Mouse (Mus musculus): ENCODE data around the gene Mvb12a. TPM values are rescaled to one million over a fixed set of nuclear protein-coding genes. Genes with fewer than 3 reads are reported as not detected.

Mvb12a gene
- polyA plus RNA-seq, 1 experiment: 61.5 TPM

DNA sequence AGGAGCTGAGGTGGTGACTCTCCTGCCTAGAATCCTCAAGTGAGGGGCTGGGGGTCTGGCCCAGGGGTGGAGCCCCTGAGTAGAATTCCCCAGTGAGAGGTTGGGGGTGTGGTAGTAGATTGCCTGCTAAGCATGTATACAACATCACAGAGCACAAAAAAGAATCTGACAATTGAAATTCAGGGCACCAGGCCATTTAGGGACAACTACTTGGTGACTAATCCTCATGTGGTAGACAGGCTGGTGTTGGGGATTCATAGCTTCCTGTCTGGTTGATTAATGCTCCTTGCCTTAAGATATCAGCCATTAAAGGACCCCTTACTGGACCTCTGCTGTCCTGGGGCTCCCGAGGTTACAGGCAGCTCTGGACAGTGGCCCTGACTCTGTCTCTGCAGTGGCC lies 36.3 kb downstream of the Mvb12a start:
- peak overlapping the region; percentile 5 for H3ac ChIP-seq (ENCODE audit: control insufficient read depth, insufficient read length)
- H3K36me3 ChIP-seq (ENCODE audit: control insufficient read depth, insufficient read depth): no peaks in the 10 kb centered on the region
- no peaks in the 10 kb centered on the region for H3K79me2 ChIP-seq (ENCODE audit: control insufficient read depth, insufficient read depth)
- TF ChIP-seq MAX (IDR thresholded peaks at IDR 0.05; ENCODE audit: low read depth): no peak
- no peak for TF ChIP-seq SRF (IDR thresholded peaks at IDR 0.05; ENCODE audit: control insufficient read depth, insufficient read length, low read depth)
- no peak for TF ChIP-seq TCF3 (IDR thresholded peaks at IDR 0.05; ENCODE audit: insufficient read length, low read depth)
- TF ChIP-seq MYOD1 (IDR thresholded peaks at IDR 0.05; ENCODE audit: control insufficient read depth in 1 of 3, insufficient read length in 2 of 3, low read depth in 2 of 3): no peak
- no peak for TF ChIP-seq MYOG (IDR thresholded peaks at IDR 0.05; ENCODE audit: control insufficient read depth in 1 of 3, insufficient read depth in 1 of 3, insufficient read length in 2 of 3, low read depth in 2 of 3)
- TF ChIP-seq E2F4 (IDR thresholded peaks at IDR 0.05; ENCODE audit: insufficient read depth): no peak
- no peak for TF ChIP-seq CEBPB (IDR thresholded peaks at IDR 0.05; ENCODE audit: insufficient read depth, poor library complexity, severe bottlenecking)
- no peak for TF ChIP-seq REST (IDR thresholded peaks at IDR 0.05; ENCODE audit: insufficient read depth, insufficient read length)
- TF ChIP-seq USF1 (IDR thresholded peaks at IDR 0.05; ENCODE audit: low read depth): no peak
- no peak for TF ChIP-seq TCF12 (IDR thresholded peaks at IDR 0.05; ENCODE audit: insufficient read depth, poor library complexity, severe bottlenecking)
- TF ChIP-seq POLR2A (IDR thresholded peaks at IDR 0.05; ENCODE audit: insufficient read length, low read depth): no peak
- peak overlapping the region; percentile 50 for H3K4me3 ChIP-seq
- peak overlapping the region; percentile 87 for H3K4me2 ChIP-seq (ENCODE audit: low read depth)
- no peaks in the 10 kb centered on the region for H3K27me3 ChIP-seq (ENCODE audit: control insufficient read depth, insufficient read depth, insufficient read length)

DNA sequence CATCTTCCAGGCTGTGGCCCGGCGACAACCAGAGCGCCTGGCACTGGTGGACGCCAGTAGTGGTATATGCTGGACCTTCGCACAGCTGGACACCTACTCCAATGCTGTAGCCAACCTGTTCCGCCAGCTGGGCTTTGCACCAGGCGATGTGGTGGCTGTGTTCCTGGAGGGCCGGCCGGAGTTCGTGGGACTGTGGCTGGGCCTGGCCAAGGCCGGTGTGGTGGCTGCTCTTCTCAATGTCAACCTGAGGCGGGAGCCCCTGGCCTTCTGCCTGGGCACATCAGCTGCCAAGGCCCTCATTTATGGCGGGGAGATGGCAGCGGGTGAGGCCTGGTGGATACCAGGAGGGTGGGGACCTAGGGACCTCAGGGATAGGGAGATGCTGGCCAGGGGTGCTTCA lies 36.8 kb downstream of the Mvb12a start:
- Histone ChIP-seq H3K79me2 (ENCODE audit: control insufficient read depth, insufficient read depth) (no peaks in the 10 kb centered on the region), H3K27me3 (ENCODE audit: control insufficient read depth, insufficient read depth, insufficient read length) (no peaks in the 10 kb centered on the region), H3ac (ENCODE audit: control insufficient read depth, insufficient read length) (peak overlapping the region; percentile 5), H3K36me3 (ENCODE audit: control insufficient read depth, insufficient read depth) (no peaks in the 10 kb centered on the region), H3K4me2 (ENCODE audit: low read depth) (peak overlapping the region; percentile 87), H3K4me3 (peak overlapping the region; percentile 50)
- TF ChIP-seq POLR2A (IDR thresholded peaks at IDR 0.05; ENCODE audit: insufficient read length, low read depth) (peak; percentile 48), MYOD1 (IDR thresholded peaks at IDR 0.05; ENCODE audit: control insufficient read depth in 1 of 3, insufficient read length in 2 of 3, low read depth in 2 of 3) (no peak), MYOG (IDR thresholded peaks at IDR 0.05; ENCODE audit: control insufficient read depth in 1 of 3, insufficient read depth in 1 of 3, insufficient read length in 2 of 3, low read depth in 2 of 3) (peak in 1 of 3 experiments; percentile 6)

GRCm38 (mm10) chr8:71580201-71580600 lies 37.5 kb downstream of the Mvb12a start:
- Histone ChIP-seq H3K4me2 (ENCODE audit: low read depth) (peak overlapping the region; percentile 87), H3ac (ENCODE audit: control insufficient read depth, insufficient read length) (no peak overlapping the region), H3K4me3 (peak overlapping the region; percentile 50), H3K27me3 (ENCODE audit: control insufficient read depth, insufficient read depth, insufficient read length) (no peaks in the 10 kb centered on the region), H3K79me2 (ENCODE audit: control insufficient read depth, insufficient read depth) (no peaks in the 10 kb centered on the region), H3K36me3 (ENCODE audit: control insufficient read depth, insufficient read depth) (no peaks in the 10 kb centered on the region)
- TF ChIP-seq SRF (IDR thresholded peaks at IDR 0.05; ENCODE audit: control insufficient read depth, insufficient read length, low read depth) (no peak), E2F4 (IDR thresholded peaks at IDR 0.05; ENCODE audit: insufficient read depth) (no peak), USF1 (IDR thresholded peaks at IDR 0.05; ENCODE audit: low read depth) (peak; percentile 33), POLR2A (IDR thresholded peaks at IDR 0.05; ENCODE audit: insufficient read length, low read depth) (no peak), POLR2AphosphoS2 (IDR thresholded peaks at IDR 0.05; ENCODE audit: insufficient read length, low read depth) (no peak), CEBPB (IDR thresholded peaks at IDR 0.05; ENCODE audit: insufficient read depth, poor library complexity, severe bottlenecking) (no peak), REST (IDR thresholded peaks at IDR 0.05; ENCODE audit: insufficient read depth, insufficient read length) (no peak)

DNA sequence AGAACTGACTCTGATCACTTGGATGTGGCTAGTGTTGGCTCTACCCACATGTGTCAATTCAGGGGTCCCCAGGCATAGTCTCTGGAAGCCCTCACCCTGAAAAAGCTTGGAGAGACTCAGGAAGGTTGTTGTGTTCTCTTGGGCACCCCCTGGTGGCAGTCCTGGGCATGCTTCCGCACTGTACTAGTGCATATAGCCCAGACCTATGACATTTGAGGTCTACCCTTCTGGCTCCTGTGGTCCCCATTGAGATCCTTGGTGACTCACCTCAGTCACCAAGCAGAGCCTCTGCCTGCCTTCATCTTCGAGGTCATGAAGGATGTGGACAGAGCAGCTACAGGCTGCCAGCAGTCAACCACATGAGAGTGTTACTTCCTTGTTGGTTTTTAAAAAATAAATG lies 44.2 kb downstream of the Mvb12a start:
- Histone ChIP-seq H3K27me3 (ENCODE audit: control insufficient read depth, insufficient read depth, insufficient read length) (no peaks in the 10 kb centered on the region), H3K4me3 (no peak overlapping the region), H3ac (ENCODE audit: control insufficient read depth, insufficient read length) (no peak overlapping the region), H3K36me3 (ENCODE audit: control insufficient read depth, insufficient read depth) (no peaks in the 10 kb centered on the region), H3K4me2 (ENCODE audit: low read depth) (no peak overlapping the region), H3K79me2 (ENCODE audit: control insufficient read depth, insufficient read depth) (no peaks in the 10 kb centered on the region)
- TF ChIP-seq SRF (IDR thresholded peaks at IDR 0.05; ENCODE audit: control insufficient read depth, insufficient read length, low read depth) (no peak), CEBPB (IDR thresholded peaks at IDR 0.05; ENCODE audit: insufficient read depth, poor library complexity, severe bottlenecking) (no peak), E2F4 (IDR thresholded peaks at IDR 0.05; ENCODE audit: insufficient read depth) (no peak), POLR2A (IDR thresholded peaks at IDR 0.05; ENCODE audit: insufficient read length, low read depth) (no peak), REST (IDR thresholded peaks at IDR 0.05; ENCODE audit: insufficient read depth, insufficient read length) (no peak), MYOG (IDR thresholded peaks at IDR 0.05; ENCODE audit: control insufficient read depth in 1 of 3, insufficient read depth in 1 of 3, insufficient read length in 2 of 3, low read depth in 2 of 3) (no peak), MAX (IDR thresholded peaks at IDR 0.05; ENCODE audit: low read depth) (no peak), USF1 (IDR thresholded peaks at IDR 0.05; ENCODE audit: low read depth) (no peak)

GRCm38 (mm10) chr8:71588762-71589161 lies 46.0 kb downstream of the Mvb12a start:
- H3K36me3 ChIP-seq (ENCODE audit: control insufficient read depth, insufficient read depth): no peaks in the 10 kb centered on the region
- H3K79me2 ChIP-seq (ENCODE audit: control insufficient read depth, insufficient read depth): peaks cover 8% of the 10 kb centered on the region
- TF ChIP-seq SRF (IDR thresholded peaks at IDR 0.05; ENCODE audit: control insufficient read depth, insufficient read length, low read depth) (no peak), MAX (IDR thresholded peaks at IDR 0.05; ENCODE audit: low read depth) (no peak)
- no peak overlapping the region for H3K4me3 ChIP-seq
- H3K4me2 ChIP-seq (ENCODE audit: low read depth): no peak overlapping the region
- no peak overlapping the region for H3ac ChIP-seq (ENCODE audit: control insufficient read depth, insufficient read length)
- H3K27me3 ChIP-seq (ENCODE audit: control insufficient read depth, insufficient read depth, insufficient read length): no peaks in the 10 kb centered on the region
